Mouse (Mus musculus) MEL-GATA-1-ER (cell line): ENCODE results near the gene Sctr.

ENCODE experiments used
- DNase-seq: peaks from one replicate; pipeline ENCODE4 v3.0.0-alpha.2; 2012; ENCODE audit warnings: low read depth; ENCODE audit errors: extremely low read depth

The Sctr gene

DNA sequence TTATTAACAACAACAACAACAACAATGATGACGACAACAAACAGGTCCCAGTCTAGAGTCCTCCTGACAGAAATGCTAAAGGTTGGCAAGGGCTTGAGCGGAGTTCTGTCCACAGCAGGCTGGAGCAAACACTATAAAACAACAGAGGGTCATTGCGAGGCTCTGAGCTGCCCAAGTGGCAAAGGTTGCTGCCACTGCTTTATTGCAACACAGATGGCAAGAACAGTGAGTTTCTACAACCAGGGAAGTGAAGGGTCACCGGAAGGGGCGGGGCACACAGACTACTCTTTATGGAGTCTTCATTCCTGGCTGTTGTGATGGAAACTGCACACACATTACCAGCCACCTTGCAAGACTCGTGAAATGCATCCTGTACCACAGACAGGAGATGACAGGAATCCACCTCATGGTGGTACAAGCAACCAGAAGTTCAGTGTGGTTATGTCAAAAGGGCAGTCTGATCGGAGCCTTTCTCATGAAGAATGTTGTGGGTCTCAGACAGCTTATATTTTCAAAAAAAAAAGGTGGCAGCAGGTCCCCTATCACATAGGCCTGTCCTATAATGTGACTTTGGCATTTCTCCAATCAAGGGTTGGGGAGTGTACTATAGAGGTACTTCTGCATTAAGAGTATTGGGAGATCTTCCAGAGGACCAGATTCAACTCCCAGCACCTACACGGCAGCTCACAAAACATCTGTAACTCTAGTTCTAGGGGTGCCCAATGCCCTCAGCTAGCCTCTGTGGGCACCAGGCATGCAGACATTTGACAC lies 93.9 kb downstream of the Sctr start:
- no peak for DNase-seq

DNA sequence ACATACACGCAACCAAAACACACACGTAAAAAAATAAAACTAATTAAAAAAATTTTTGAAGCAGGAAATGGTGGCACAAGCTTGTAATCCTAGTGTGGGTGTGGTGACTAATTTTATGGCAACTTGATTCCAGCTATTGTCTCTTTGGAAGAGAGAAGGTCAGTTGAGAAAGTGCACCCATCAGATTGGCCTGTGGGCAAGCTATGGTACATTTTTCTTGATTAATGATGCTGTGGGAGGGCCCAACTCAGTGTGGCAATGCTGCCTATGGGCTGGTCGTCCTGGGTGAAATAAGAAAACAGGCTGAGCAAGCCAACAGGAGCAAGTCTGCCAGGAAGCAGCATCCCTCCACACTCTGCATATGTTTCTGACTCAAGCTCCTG lies 94.5 kb downstream of the Sctr start:
- no peak for DNase-seq

DNA sequence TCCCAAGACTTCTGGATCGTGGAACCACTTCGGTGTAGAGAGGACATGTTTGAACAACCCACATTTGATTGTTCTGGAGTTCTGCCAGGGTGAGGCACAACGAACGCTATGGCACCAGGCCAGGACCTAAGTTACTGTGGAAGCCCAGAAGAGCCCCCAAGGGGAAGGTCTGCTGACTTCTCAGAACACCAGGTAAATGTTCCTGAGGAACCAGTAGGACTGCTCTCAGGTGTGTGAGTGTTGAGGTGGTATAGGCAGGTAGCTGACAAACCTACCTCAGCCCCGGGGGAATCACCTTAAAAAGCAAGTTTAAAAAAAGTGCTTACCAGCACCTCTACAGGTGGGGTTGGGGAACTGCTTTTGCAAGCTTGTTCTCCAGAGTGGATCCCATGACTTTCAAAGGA lies 98.9 kb downstream of the Sctr start:
- no peak for DNase-seq

DNA sequence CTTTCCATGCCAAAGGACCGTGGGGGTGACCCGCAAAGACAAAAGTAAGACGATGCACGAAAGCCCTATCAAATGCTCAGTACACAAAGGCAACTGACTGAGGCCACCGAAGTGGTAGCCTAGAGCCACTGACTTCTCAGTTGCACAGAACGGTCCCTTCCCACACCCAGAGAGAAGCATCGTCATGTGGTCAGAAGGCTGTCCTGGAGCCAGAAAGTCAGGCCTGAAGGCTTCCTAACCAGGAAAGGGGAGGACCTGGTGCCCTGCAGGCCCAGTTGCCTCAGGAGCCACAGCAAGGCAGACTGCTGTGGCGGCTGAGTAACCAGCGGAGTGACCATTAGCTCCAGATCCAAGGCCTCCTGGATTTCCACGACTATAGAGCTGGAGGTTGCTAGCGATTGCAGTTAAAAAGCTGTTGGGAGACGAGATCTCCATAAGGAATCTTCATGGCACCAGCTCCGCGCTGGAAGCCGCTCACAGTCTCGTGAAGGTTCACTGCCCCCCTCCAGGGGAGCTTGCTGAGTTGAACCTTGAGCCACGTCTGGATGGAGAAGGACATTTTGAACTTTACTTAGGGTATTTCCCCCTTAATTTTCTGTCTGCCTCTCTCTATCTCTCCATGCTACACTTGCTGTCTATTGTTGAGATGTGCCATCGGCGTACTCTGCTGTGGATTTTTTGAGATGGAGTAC lies 103.2 kb downstream of the Sctr start:
- no peak for DNase-seq

DNA sequence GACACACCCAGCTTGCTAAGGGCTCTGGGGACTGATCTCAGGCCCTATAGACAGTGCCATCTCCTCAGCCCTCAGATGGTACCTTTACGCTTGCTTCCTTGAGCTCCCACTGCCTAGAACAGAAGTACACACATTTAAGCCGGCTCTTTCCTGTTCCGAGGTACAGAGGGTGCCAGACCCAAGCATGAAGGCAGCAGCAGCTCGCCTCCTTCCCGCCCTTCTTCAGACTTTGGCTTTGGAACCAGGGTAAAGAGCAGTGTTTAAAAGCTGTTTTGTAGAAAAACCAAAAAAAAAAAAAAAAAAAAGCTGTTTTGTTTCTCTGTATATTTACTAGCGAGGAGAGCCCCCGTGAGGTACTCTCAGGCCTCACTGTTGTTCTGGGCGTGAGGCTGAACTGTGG lies 105.1 kb downstream of the Sctr start:
- no peak for DNase-seq

DNA sequence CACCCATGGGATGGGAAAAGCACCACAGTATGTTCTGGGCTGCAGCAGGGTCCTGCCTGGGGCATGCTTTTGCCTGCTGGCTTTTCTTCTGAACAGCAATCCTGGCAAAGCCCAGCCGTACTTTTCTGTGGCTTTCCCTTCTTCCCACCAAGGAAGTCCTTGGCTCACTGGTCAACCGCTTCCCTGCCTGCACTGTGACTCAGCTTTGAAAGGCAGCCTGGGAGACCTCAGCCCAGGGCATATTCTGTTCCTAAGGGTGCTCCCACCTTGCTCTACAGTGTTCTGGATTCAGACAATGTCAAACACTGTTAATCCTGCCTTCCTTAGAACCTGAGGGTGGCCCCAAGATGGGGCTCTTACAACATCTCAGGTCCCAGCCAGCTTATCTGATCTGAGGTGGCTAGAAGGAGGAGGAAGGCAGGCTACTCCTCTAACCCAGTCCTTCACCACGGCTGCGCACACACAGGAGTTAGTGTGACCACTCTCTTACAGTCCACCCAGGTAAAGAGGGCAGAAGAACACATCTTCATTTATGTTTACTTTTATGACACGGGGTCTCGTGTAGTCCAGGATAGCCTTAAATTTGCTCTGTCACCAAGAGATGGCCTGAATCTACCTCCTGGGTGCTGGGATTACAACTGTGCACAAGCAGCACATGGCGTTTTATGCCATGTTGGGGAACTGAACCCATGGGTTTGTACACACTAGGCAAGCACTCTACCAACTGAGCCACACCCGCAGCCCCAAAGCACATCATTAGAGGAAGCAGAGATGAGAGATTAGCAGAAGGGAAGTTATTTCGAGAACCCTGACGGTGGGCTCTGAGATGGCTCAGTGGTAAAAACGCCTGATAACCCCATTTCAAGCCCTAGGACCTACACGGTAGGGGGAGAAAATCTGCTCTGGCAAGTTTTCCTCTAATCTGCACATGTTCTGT lies 105.8 kb downstream of the Sctr start:
- peak; percentile 45 for DNase-seq
